Mouse (Mus musculus) hindbrain, embryonic 14.5 days (tissue): ENCODE measurements around the gene Opn5. TPM values are rescaled to one million over a fixed set of nuclear protein-coding genes. Genes with fewer than 3 reads are reported as not detected.

Source experiments
- ATAC-seq: fragments of 200-750 bp; cut with Nextera tagmentation; 2 replicates; pipeline ENCODE4 v1.8.0; 2017; ENCODE audit warnings: moderate number of reproducible peaks, mild to moderate bottlenecking, moderate TSS enrichment, moderate library complexity; ENCODE audit not compliant: low FRiP score
- DNase-seq: peaks from one replicate; pipeline ENCODE4 v3.0.0-alpha.2; 2015; ENCODE audit warnings: low spot score
- H3K27ac ChIP-seq: fragments of 300-500 bp; sonication (generic); 2 replicates; pipeline ENCODE4 v1.5.1; 2014; ENCODE audit warnings: mild to moderate bottlenecking, moderate library complexity
- H3K27me3 ChIP-seq: fragments of 300-500 bp; sonication (generic); 2 replicates; pipeline ENCODE4 v1.6.1; 2014; ENCODE audit warnings: mild to moderate bottlenecking, low read length, mixed read lengths; ENCODE audit not compliant: control insufficient read depth, insufficient read depth
- H3K36me3 ChIP-seq: fragments of 300-500 bp; sonication (generic); replicated peaks from 2 replicates; pipeline ENCODE4 v1.6.1; 2014; ENCODE audit not compliant: control insufficient read depth, insufficient read depth
- H3K4me1 ChIP-seq: fragments of 300-500 bp; sonication (generic); replicated peaks from 2 replicates; pipeline ENCODE4 v1.6.1; 2014; ENCODE audit warnings: antibody characterized with exemption, low read length, mixed read lengths; ENCODE audit not compliant: control insufficient read depth, insufficient read depth
- H3K4me2 ChIP-seq: fragments of 300-500 bp; sonication (generic); replicated peaks from 2 replicates; pipeline ENCODE4 v1.6.1; 2014; ENCODE audit warnings: mild to moderate bottlenecking, moderate library complexity
- H3K4me3 ChIP-seq: fragments of 300-500 bp; sonication (generic); replicated peaks from 2 replicates; pipeline ENCODE4 v1.5.1; 2014; ENCODE audit warnings: mild to moderate bottlenecking, low read length
- H3K9ac ChIP-seq: fragments of 300-500 bp; sonication (generic); 2 replicates; pipeline ENCODE4 v1.6.1; 2014
- H3K9me3 ChIP-seq: fragments of 300-500 bp; sonication (generic); 2 replicates; pipeline ENCODE4 v1.6.1; 2016; ENCODE audit warnings: low read length; ENCODE audit not compliant: control insufficient read depth
- WGBS: fragments of 180-500 bp; shearing (Covaris S2); extraction: QIAGEN DNeasy Blood & Tissue Kit; methylation state at CpG from one replicate; pipeline ENCODE4 v1.1.7; 2014; 5-methylcytosine and 5-hydroxymethylcytosine counted together
- polyA plus RNA-seq: library from polyadenylated mRNA; unstranded; fragments of >200 nt; fragmentation: Nextera tagmentation; extraction: Ambion mirVana; gene quantifications from 2 replicates; pipeline ENCODE4 v1.2.1, GENCODE M21; 2014

Gene Opn5
- polyA plus RNA-seq, 1 experiment from 2014 or later = not detected

- H3K9me3 ChIP-seq = no peaks in the 10 kb centered on the region
- H3K27me3 ChIP-seq = no peaks in the 10 kb centered on the region
- DNase-seq (peak; percentile 41), ATAC-seq (peak; percentile 83)
- H3K27ac ChIP-seq = peak overlapping the region; percentile 29; the same call in 1 of the 2 replicates
- no peaks in the 10 kb centered on the region for H3K4me1 ChIP-seq
- H3K9ac ChIP-seq = no peak overlapping the region
- H3K4me3 ChIP-seq = no peak overlapping the region
- H3K4me2 ChIP-seq = no peak overlapping the region
- H3K36me3 ChIP-seq = no peaks in the 10 kb centered on the region
- 17% methylated on average over 1 of the region's 1 CpGs for WGBS
Measured at GRCm38 (mm10) chr17:42582281-42583028, 28.7 kb downstream of the Opn5 start.

- Histone ChIP-seq H3K9me3 (no peaks in the 10 kb centered on the region), H3K27ac (no peak overlapping the region), H3K9ac (no peak overlapping the region), H3K4me2 (no peak overlapping the region), H3K4me1 (no peaks in the 10 kb centered on the region), H3K27me3 (no peaks in the 10 kb centered on the region), H3K4me3 (no peak overlapping the region), H3K36me3 (no peaks in the 10 kb centered on the region)
- DNase-seq = no peak
- ATAC-seq = no peak
- WGBS = 87% methylated on average over 4 of the region's 4 CpGs
Measured at GRCm38 (mm10) chr17:42580623-42581022, 30.6 kb downstream of the Opn5 start.

GRCm38 (mm10) chr17:42580196-42580595 is 31.0 kb downstream of the Opn5 start:
- Histone ChIP-seq H3K27me3 (no peaks in the 10 kb centered on the region), H3K4me2 (no peak overlapping the region), H3K9ac (no peak overlapping the region), H3K27ac (no peak overlapping the region), H3K4me3 (no peak overlapping the region), H3K4me1 (no peaks in the 10 kb centered on the region), H3K9me3 (no peaks in the 10 kb centered on the region), H3K36me3 (no peaks in the 10 kb centered on the region)
- no peak for DNase-seq
- no peak for ATAC-seq
- WGBS = 91% methylated on average over 3 of the region's 3 CpGs

- Histone ChIP-seq H3K4me1 (no peaks in the 10 kb centered on the region), H3K27me3 (no peaks in the 10 kb centered on the region), H3K4me3 (no peak overlapping the region), H3K9ac (no peak overlapping the region), H3K36me3 (no peaks in the 10 kb centered on the region), H3K4me2 (no peak overlapping the region), H3K9me3 (no peaks in the 10 kb centered on the region), H3K27ac (no peak overlapping the region)
- ATAC-seq (no peak), DNase-seq (no peak)
- 60% methylated on average over 6 of the region's 6 CpGs for WGBS
Measured at GRCm38 (mm10) chr17:42576671-42577168, 34.5 kb downstream of the Opn5 start.

GRCm38 (mm10) chr17:42573786-42574185 is 37.4 kb downstream of the Opn5 start:
- DNase-seq (no peak), ATAC-seq (no peak)
- Histone ChIP-seq H3K27ac (no peak overlapping the region), H3K36me3 (no peaks in the 10 kb centered on the region), H3K9ac (no peak overlapping the region), H3K27me3 (no peaks in the 10 kb centered on the region), H3K4me2 (no peak overlapping the region), H3K4me3 (no peak overlapping the region), H3K9me3 (no peaks in the 10 kb centered on the region), H3K4me1 (no peaks in the 10 kb centered on the region)
- 90% methylated on average over 8 of the region's 8 CpGs for WGBS

GRCm38 (mm10) chr17:42549578-42549977 is 61.6 kb downstream of the Opn5 start:
- Histone ChIP-seq H3K4me2 (no peak overlapping the region), H3K9me3 (no peaks in the 10 kb centered on the region), H3K4me1 (no peaks in the 10 kb centered on the region), H3K27ac (no peak overlapping the region), H3K36me3 (no peaks in the 10 kb centered on the region), H3K9ac (no peak overlapping the region), H3K27me3 (no peaks in the 10 kb centered on the region), H3K4me3 (no peak overlapping the region)
- DNase-seq (no peak), ATAC-seq (no peak)
- 88% methylated on average over 2 of the region's 2 CpGs for WGBS

GRCm38 (mm10) chr17:42530147-42530546 is 81.0 kb downstream of the Opn5 start:
- no peak for DNase-seq
- Histone ChIP-seq H3K4me2 (no peak overlapping the region), H3K27ac (no peak overlapping the region), H3K4me1 (0 out of 2 replicates have a peak, but pooled peaks cover 3% of the 10 kb centered on the region), H3K27me3 (no peaks in the 10 kb centered on the region), H3K4me3 (no peak overlapping the region), H3K9me3 (no peaks in the 10 kb centered on the region), H3K36me3 (no peaks in the 10 kb centered on the region), H3K9ac (no peak overlapping the region)
- WGBS = 35% methylated on average over 5 of the region's 5 CpGs
- ATAC-seq = no peak; the same call in 1 of the 2 replicates

GRCm38 (mm10) chr17:42509356-42510262 is 101.6 kb downstream of the Opn5 start:
- DNase-seq = no peak
- no peak overlapping the region for H3K4me3 ChIP-seq
- no peaks in the 10 kb centered on the region for H3K36me3 ChIP-seq
- H3K27ac ChIP-seq = no peak overlapping the region
- no peaks in the 10 kb centered on the region for H3K27me3 ChIP-seq
- H3K9ac ChIP-seq = no peak overlapping the region
- WGBS = 61% methylated on average over 9 of the region's 9 CpGs
- H3K4me1 ChIP-seq = no peaks in the 10 kb centered on the region
- ATAC-seq = 0 out of 2 replicates have a peak, but pooled peaks have one; percentile 46
- H3K9me3 ChIP-seq = no peaks in the 10 kb centered on the region
- no peak overlapping the region for H3K4me2 ChIP-seq
